Mouse (Mus musculus) G1E (cell line): ENCODE data around the gene Mta3.

Experiments used
- CTCF ChIP-seq: IDR thresholded peaks from 2 replicates; pipeline ENCODE4 v1.5.1; 2012; ENCODE audit warnings: low read depth, low read length, inconsistent platforms, mixed read lengths
- GATA1 ChIP-seq: IDR thresholded peaks from 2 replicates; pipeline ENCODE4 v1.6.1; 2012; ENCODE audit warnings: borderline replicate concordance, low read length, inconsistent platforms, mixed read lengths

GRCm38 (mm10) chr17:83782740-83783139 is 76.8 kb downstream of the Mta3 start:
- no peak for TF ChIP-seq CTCF
- TF ChIP-seq GATA1 = no peak
